Mouse (Mus musculus): ENCODE data around the gene Ube2m. TPM values are rescaled to one million over a fixed set of nuclear protein-coding genes. Genes with fewer than 3 reads are reported as not detected.
A peak's percentile ranks its signal among the peaks of the same experiment; 100 is the strongest.

Gene Ube2m
- polyA plus RNA-seq, 1 experiment from 2014 or later: 107 TPM

DNA sequence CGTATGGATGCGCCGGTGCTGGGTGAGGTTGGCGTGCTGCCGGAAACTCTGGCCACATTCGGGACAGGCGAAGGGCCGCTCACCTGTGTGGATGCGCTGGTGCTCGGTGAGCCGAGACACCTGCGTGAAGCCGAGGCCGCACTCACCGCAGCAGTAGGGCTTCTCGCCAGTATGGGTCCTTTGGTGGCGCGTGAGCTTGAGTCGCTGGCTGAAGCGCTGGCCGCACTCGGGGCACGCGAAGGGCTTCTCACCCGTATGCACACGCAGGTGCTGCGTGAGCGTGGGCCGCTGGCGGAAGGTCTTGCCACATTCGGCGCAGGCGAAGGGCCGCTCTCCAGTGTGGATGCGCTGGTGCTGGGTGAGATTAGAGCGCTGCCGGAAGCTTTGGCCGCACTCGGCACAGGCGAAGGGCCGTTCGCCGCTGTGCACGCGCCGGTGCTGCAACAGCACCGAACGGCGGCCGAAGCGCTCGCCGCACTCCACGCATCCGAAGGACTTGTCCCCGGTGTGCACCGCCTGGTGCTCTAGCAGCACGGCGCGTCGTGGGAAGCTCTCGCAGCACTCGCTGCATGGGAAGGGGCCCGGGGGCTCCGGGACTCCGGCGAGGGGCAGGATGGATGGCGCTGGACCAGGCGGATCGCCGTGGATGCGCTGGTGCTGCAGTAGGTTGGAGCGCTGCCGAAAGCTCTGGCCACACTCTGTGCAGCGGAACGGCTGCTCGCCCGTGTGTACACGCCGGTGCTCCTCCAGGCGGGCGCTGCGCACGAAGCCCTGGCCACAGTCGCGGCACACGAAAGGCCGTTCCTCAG is 5.6 kb upstream of the Ube2m start:
- no peaks in the 10 kb centered on the region for H3K36me3 ChIP-seq
- H3K9me3 ChIP-seq (replicated peaks): no peaks in the 10 kb centered on the region
- H3K27me3 ChIP-seq: peaks cover 44% of the 10 kb centered on the region
- peak overlapping the region; percentile 95 for H3K4me2 ChIP-seq
- peak overlapping the region; percentile 58 for H3K9ac ChIP-seq
- 5% methylated on average over 88 of the region's 88 CpGs for WGBS
- H3K27ac ChIP-seq: no peak overlapping the region
- peaks cover 24% of the 10 kb centered on the region for H3K4me1 ChIP-seq (replicated peaks)
- ATAC-seq (replicated peaks; ENCODE audit: insufficient number of reproducible peaks, insufficient read depth, low FRiP score, low read depth): peak; percentile 58; the same call in 1 of the 2 replicates
- H3K4me3 ChIP-seq: peak overlapping the region; percentile 55

DNA sequence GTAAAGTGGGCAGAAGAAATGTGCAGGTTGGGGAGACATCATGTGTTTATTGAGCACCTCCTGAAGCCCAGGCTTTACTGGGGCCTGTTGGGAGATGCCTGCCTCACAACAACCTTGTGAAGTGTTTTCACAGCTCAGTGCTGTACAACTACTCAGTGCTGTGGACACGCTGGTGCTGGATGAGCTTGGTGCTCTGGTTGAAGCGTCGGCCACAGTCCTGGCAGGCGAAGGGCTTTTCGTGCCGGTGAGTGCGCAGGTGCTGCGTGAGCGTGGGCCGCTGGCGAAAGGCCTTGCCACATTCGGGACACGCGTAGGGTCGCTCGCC is 5.0 kb upstream of the Ube2m start:
- Histone ChIP-seq H3K27ac (no peak overlapping the region), H3K4me2 (peak overlapping the region; percentile 95), H3K9ac (no peak overlapping the region), H3K4me3 (peak overlapping the region; percentile 55), H3K36me3 (no peaks in the 10 kb centered on the region), H3K9me3 (replicated peaks) (no peaks in the 10 kb centered on the region), H3K4me1 (replicated peaks) (peaks cover 25% of the 10 kb centered on the region), H3K27me3 (peaks cover 44% of the 10 kb centered on the region)
- ATAC-seq (replicated peaks; ENCODE audit: insufficient number of reproducible peaks, insufficient read depth, low FRiP score, low read depth): no peak
- WGBS: 42% methylated on average over 16 of the region's 16 CpGs

DNA sequence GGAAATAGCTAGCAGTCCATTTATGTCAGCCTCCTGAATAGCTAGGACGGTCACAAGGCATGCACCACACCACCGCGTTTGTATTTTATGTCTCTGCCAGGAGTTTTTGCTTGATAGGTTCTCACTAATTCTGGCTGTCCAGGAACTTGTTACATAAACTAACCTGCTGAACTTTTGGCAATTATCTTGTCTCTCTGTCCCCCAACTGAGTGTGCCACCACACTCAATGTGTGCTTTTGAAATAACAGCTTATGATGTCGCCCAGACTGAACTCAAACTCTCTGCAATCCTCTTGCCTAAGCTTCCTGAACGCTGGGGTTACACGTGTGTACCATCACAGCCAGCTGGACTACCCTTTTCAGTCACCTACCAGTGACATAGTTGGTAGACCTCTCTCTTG is 4.4 kb upstream of the Ube2m start:
- Histone ChIP-seq H3K4me1 (replicated peaks) (peaks cover 25% of the 10 kb centered on the region), H3K9me3 (replicated peaks) (no peaks in the 10 kb centered on the region), H3K27ac (no peak overlapping the region), H3K9ac (no peak overlapping the region), H3K4me3 (no peak overlapping the region), H3K4me2 (no peak overlapping the region), H3K36me3 (no peaks in the 10 kb centered on the region), H3K27me3 (peaks cover 44% of the 10 kb centered on the region)
- 66% methylated on average over 6 of the region's 6 CpGs for WGBS
- no peak for ATAC-seq (replicated peaks; ENCODE audit: insufficient number of reproducible peaks, insufficient read depth, low FRiP score, low read depth)

DNA sequence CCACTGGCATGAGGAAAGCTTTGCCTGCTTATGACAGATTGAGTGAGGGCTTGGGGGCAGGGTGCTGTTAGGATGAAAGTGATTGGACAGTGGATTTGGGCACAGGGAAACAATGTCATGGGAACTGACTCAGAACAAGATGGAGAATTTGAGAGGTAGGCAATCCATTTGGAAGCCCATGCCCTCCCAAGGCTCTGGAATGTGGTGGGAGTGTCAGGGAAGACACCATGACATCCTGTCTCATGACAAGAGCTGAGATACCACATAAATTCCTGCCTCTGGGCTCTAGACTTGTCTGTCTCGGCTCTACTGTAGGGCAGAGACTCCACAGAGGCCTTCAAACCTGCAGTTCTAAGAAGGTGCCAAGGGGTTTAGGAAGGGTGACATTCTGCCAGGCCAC is 3.2 kb upstream of the Ube2m start:
- no peaks in the 10 kb centered on the region for H3K9me3 ChIP-seq (replicated peaks)
- H3K27me3 ChIP-seq: peaks cover 44% of the 10 kb centered on the region
- 54% methylated on average over 1 of the region's 1 CpGs for WGBS
- H3K27ac ChIP-seq: no peak overlapping the region
- no peak for ATAC-seq (replicated peaks; ENCODE audit: insufficient number of reproducible peaks, insufficient read depth, low FRiP score, low read depth)
- peaks cover 2% of the 10 kb centered on the region; the same call in 1 of the 2 replicates for H3K36me3 ChIP-seq
- H3K4me3 ChIP-seq: no peak overlapping the region
- H3K4me1 ChIP-seq (replicated peaks): peaks cover 33% of the 10 kb centered on the region
- no peak overlapping the region for H3K4me2 ChIP-seq
- no peak overlapping the region for H3K9ac ChIP-seq

DNA sequence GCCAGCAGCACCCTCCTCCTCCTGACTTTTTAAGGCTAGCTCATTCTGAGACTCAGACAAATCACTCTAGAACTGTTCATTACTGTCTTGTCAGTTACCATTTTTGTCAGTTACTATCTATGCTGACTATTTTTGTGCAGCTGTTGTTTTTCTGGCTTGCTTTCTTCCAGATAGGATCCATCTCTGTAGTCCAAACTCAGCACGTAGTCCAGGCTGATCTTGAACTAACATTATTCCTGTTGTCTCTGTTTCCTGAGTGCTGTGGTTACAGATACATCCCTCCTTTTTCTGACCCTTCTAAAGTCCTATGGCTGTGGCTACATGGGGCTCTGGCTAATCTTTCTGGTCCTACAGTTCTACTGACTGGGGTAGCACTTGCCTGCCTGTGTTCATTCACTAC is 1.1 kb upstream of the Ube2m start:
- peaks cover 28% of the 10 kb centered on the region for H3K27me3 ChIP-seq
- 64% methylated on average over 1 of the region's 1 CpGs for WGBS
- H3K4me2 ChIP-seq: peak overlapping the region; percentile 76
- H3K27ac ChIP-seq: peak overlapping the region; percentile 99
- H3K4me3 ChIP-seq: peak overlapping the region; percentile 90
- no peak for ATAC-seq (replicated peaks; ENCODE audit: insufficient number of reproducible peaks, insufficient read depth, low FRiP score, low read depth)
- H3K36me3 ChIP-seq: peaks cover 16% of the 10 kb centered on the region
- H3K4me1 ChIP-seq (replicated peaks): peaks cover 38% of the 10 kb centered on the region
- peak overlapping the region; percentile 99; the same call in 1 of the 2 replicates for H3K9ac ChIP-seq
- H3K9me3 ChIP-seq (replicated peaks): no peaks in the 10 kb centered on the region

DNA sequence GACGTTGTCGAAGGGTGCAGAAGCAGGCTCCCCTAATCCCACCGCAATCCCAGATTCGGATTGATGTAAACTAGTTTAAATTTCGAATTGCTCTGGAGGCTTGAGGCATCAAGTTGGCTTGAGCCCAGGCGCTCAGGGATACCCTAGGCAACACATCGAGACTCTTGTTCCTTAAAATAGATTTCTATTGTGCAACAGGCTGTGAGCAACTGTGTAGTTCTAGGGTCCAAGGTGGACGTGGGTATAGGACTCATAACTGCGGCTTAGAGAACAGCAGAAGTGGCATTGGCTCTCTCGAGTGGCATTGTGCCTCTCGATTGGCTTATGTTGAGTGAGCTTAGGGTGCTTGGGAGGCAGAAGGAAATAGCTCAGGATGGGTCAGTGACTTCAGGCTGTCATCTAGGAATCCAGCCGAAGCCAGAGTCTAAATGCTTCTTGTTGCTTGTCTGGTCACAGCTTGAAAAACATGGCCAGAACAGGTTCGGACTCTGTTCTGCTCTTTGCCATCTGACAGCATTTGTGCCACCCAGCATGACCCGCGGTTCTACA is 620 bp upstream of the Ube2m start:
- peak overlapping the region; percentile 99 for H3K27ac ChIP-seq
- ATAC-seq (replicated peaks; ENCODE audit: insufficient number of reproducible peaks, insufficient read depth, low FRiP score, low read depth): no peak
- peak overlapping the region; percentile 76 for H3K4me2 ChIP-seq
- H3K4me1 ChIP-seq (replicated peaks): peaks cover 37% of the 10 kb centered on the region
- 11% methylated on average over 15 of the region's 15 CpGs for WGBS
- peaks cover 24% of the 10 kb centered on the region for H3K27me3 ChIP-seq
- no peaks in the 10 kb centered on the region for H3K9me3 ChIP-seq (replicated peaks)
- H3K36me3 ChIP-seq: peaks cover 16% of the 10 kb centered on the region
- peak overlapping the region; percentile 90 for H3K4me3 ChIP-seq
- peak overlapping the region; percentile 99 for H3K9ac ChIP-seq

DNA sequence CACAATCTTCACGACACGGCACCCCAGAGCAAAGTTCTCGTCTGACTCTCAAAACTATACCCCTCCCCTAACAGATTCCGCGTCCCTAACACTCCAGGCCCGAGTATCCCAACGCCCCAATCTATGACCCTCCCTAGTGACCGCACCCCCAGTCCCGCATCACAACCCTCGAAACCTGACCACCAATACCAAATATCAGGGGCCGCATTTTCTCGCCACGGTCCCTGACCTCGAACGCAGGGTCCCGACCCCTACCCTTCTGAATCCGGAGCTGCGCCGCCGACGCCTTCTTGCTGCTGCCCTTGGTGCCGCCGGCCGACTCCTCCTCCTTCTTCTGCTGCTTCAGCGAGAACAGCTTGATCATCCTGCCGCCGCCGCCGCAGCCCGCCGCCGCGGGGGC is 709 bp downstream of the Ube2m start:
- Histone ChIP-seq H3K9me3 (replicated peaks) (no peaks in the 10 kb centered on the region), H3K27ac (peak overlapping the region; percentile 99), H3K9ac (peak overlapping the region; percentile 99), H3K4me1 (replicated peaks) (peaks cover 42% of the 10 kb centered on the region), H3K4me2 (peak overlapping the region; percentile 76), H3K27me3 (peaks cover 10% of the 10 kb centered on the region; the same call in 1 of the 2 replicates), H3K4me3 (peak overlapping the region; percentile 90), H3K36me3 (peaks cover 24% of the 10 kb centered on the region)
- under 1% methylated on average over 31 of the region's 33 CpGs for WGBS
- ATAC-seq (replicated peaks; ENCODE audit: insufficient number of reproducible peaks, insufficient read depth, low FRiP score, low read depth): no peak

DNA sequence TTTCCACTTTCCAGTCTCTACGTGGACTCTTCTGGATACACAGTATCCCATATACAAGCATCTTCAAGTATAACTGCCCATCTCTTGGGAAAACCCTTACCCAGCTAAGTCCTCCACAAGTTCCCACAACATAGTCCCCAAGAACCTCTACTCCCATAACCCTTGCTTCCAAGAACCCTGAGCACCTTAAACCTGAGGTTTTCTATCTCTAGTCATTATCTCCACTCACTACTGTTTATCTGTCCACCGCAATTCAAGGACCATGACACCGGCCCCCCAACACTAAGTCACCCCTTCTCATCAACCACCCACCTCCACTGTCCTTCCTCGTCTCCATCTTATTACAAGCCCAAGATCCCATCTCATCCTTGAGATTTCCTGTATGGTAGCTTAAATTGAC is 1.3 kb downstream of the Ube2m start:
- no peak for ATAC-seq (replicated peaks; ENCODE audit: insufficient number of reproducible peaks, insufficient read depth, low FRiP score, low read depth)
- Histone ChIP-seq H3K4me3 (peak overlapping the region; percentile 90), H3K27ac (peak overlapping the region; percentile 99), H3K9ac (peak overlapping the region; percentile 99), H3K36me3 (peaks cover 30% of the 10 kb centered on the region), H3K27me3 (peaks cover 5% of the 10 kb centered on the region; the same call in 1 of the 2 replicates), H3K4me2 (peak overlapping the region; percentile 76), H3K4me1 (replicated peaks) (peaks cover 42% of the 10 kb centered on the region), H3K9me3 (replicated peaks) (no peaks in the 10 kb centered on the region)
- 24% methylated on average over 4 of the region's 4 CpGs for WGBS

DNA sequence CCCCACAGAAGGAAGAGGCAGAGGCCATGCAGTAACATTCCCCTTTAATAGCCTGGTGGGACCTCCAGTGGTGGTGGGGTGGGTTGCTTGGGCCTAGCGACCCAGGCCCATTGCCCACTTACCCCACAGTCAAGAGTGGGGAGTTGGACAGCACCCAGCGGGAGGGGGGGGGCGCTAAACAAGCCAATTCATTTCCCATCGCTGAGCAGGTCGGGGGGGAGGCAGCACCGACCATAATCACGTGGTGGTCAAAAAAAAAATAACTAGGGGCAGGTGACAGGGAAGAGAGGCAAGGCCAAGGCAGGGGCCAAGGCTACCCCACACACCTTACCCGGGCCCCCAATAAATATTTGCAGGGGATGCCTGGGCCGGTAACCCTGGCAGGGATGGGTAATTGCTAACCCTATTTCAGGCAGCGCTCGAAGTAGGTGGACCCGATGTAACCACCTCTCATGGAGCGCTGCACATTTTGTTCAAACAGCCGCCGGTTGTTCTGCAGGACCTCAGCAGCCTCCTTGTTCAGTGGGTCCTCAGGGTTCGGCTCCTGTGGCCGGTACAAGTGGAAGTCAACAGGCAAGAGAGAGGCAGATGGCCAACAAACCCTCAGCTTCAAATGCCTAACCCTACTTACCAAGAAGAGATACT is 2.7 kb downstream of the Ube2m start:
- Histone ChIP-seq H3K27ac (peak overlapping the region; percentile 89), H3K9me3 (replicated peaks) (no peaks in the 10 kb centered on the region), H3K27me3 (no peaks in the 10 kb centered on the region), H3K4me2 (peak overlapping the region; percentile 87), H3K36me3 (peaks cover 44% of the 10 kb centered on the region), H3K9ac (no peak overlapping the region), H3K4me3 (peak overlapping the region; percentile 72), H3K4me1 (replicated peaks) (peaks cover 42% of the 10 kb centered on the region)
- 85% methylated on average over 17 of the region's 17 CpGs for WGBS
- no peak for ATAC-seq (replicated peaks; ENCODE audit: insufficient number of reproducible peaks, insufficient read depth, low FRiP score, low read depth)

DNA sequence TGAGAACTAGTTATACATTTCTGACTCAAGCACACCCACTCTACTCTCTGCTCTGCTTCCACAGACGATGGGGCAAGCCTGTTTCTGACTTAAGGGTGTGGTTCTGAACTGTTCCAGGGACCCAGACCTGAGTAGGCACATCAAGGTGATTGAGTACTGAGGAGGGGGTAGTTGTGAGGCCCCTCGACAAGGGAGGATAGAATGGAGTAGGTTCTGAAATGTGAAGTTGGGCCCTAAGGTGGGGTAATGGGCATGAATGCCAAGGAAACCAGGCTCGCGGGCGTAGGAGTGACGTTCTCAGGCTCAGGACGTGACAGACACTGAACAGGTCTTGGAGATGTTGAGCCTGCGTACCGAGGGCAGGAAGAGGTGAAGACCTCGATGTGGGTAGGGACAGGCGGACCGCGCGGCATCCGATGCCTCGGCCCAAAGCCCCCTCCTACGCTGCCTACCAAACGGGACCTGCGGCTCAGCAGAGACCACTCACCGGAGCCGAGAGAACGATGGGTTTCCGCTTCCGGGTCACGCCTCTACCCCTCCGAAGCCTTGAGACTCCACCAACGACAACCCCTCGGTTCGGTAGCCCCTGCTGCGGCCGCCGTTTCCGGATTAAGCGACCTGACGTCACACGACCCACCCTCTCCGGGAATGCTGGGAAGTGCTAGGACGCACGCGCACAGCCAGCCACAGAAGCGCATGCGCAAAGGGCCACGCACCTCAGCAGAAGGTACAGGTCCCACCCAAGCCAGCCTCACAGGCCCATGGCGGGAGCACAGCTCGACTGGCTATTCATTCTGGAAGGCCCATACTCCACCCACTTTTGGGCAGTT is 3.7 kb downstream of the Ube2m start, which contains the start of gene Chmp2a:
Chmp2a (minus strand) TSS at position 660 of the 830 bp plus-strand sequence.
- H3K4me3 ChIP-seq: peak within 1 kb of the TSS; percentile 72
- H3K36me3 ChIP-seq: peaks cover 54% of the 10 kb centered on the region
- peak within 1 kb of the TSS; percentile 87 for H3K4me2 ChIP-seq
- no peaks in the 10 kb centered on the region for H3K9me3 ChIP-seq (replicated peaks)
- H3K27ac ChIP-seq: peak within 1 kb of the TSS; percentile 89
- H3K27me3 ChIP-seq: no peaks in the 10 kb centered on the region
- ATAC-seq (replicated peaks; ENCODE audit: insufficient number of reproducible peaks, insufficient read depth, low FRiP score, low read depth): peak; percentile 74
- peaks cover 41% of the 10 kb centered on the region for H3K4me1 ChIP-seq (replicated peaks)
- under 1% methylated on average over 45 of the region's 45 CpGs for WGBS
- H3K9ac ChIP-seq: peak within 1 kb of the TSS; percentile 83
